Mouse (Mus musculus): ENCODE measurements at regions not wholly inside any gene's neighbourhood (a gene's known extent, or its start where the extent isn't known, plus 50 kb on each side); places are given as distances from the start of the nearest gene placed in this dataset.

DNA sequence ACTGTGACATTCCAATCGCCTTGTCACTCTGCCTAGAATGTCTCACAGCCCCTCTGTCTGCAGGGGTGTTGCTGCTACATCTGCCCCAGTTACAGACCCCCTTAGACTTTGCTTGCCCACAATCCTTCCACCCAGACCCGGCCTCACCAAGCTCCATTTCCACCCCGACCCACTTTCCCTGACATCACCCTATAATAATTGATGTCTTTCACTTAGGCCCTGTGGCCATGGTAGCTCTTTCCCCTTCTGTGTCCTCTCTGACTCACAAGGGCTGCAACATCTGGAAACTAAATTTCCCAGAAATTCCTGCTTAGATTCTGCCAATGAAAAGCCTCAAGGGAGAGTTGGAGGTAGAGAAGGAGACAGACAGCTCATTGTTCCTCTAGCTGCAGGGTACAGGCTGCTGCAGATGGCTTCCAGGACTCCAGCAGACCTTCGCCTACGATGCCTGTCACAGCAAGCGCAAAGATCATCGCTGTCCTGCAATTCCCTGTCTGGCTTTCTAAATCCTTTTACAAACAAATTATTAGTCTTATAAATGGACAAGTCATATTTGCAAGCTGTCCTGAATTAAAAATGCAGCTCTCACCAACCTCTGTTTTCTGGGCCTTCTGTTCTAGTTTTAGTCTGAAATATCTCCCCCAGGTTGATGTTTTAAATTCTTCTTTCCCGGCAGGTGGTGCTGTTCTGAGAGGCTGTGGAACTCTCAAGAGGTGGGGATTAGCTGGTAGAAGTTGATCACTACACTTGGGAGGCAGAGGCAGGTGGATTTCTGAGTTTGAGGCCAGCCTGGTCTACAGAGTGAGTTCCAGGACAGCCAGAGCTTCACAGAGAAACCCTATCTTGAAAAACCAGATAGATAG lies 104.9 kb upstream of the Oxgr1 start:
- peak; percentile 76 for DNase-seq (ENCODE audit: low read depth, low spot score)

GRCm38 (mm10) chr14:120148803-120149202 lies 106.6 kb upstream of the Oxgr1 start:
- no peak for DNase-seq (ENCODE audit: low read depth, low spot score)

DNA sequence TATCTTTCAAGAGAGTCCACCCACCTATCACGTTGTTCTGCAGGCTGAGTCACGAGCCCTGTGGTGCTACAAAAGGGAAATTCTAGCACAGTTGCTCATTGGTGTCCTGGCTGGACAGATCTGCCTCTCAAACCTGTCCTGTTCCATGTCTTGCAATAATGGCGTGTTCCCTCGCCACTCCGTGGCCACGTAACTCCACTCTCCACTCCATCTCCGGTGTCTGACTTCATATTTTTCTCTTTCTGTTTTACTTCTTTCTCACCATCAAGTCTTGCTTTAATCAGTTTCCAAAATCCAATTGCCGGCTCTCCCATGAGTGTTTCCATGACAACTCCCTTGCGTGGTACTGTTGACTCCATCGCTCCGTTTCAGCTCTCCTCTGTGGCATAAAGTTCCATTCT lies 107.1 kb upstream of the Oxgr1 start:
- no peak for DNase-seq (ENCODE audit: low read depth, low spot score)

GRCm38 (mm10) chr14:120150589-120150988 lies 108.4 kb upstream of the Oxgr1 start:
- DNase-seq (ENCODE audit: low read depth, low spot score): no peak

DNA sequence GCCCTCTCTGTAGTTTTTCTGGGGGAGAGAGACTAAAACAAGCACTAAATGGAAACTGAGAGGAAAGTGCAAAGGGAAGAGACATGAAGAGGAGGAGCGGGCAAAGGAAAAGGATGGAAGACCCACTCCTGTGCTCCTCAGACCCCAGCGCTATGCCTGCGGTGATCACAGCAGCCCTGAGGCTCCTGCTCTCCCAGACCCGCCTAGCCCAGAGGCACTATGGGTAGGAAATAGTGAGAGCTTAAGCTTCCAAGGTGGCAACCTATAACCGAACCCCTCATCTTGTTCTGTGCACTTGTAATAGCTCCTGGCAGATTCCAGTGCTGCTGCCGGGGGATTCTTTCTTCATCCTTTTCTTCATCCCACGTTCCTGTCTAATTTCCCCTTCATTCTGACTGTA lies 112.2 kb upstream of the Oxgr1 start:
- DNase-seq (ENCODE audit: low read depth, low spot score): no peak

DNA sequence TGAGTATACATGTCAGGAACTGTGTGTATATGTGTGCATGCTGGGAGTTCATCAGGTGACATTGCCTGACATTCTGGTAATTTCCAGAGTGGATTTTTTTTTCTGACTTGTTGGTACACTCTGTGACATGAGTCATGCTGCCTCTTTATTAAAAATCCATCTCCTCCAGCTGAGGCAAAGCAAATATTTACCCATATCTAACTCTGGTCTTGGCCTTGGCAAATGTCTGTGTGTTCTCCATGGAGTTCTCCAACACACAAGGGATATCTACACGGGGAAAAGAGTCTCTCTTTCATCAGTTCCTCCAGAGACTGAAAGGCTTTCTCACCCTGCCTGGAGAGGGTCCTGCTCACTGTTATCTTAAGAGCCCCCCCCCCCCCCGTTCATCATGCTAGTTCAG lies 111.3 kb upstream of the Mbnl2 start:
- DNase-seq (ENCODE audit: low read depth, low spot score): no peak

DNA sequence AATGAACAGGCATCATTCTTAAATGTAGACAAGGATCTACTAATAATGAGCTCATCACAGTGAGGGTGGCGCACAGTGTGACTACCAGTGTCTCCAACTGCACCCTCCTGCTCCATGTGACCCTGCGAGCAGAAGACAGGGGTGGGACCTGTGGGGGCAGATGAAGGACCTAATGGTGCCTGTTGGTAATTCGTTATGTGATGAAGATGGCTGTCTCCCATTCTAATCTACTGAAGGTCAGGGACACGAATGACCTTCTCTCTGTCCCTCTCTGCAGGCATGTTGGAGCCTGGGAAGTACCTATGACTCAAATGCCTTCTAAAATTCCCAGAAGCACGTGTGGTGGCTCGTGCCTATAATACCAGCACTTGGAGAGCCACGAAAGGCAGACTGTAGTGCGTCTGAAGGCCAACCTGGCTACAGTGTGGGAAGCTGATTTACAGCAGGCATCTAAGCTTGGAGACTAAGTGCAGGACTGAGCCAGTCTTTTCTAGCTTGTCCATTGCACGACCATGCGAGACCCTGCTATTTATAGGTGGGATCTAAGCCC lies 109.9 kb upstream of the Mbnl2 start:
- no peak for DNase-seq (ENCODE audit: low read depth, low spot score)

GRCm38 (mm10) chr14:120170733-120171132 lies 104.7 kb upstream of the Mbnl2 start:
- DNase-seq (ENCODE audit: low read depth, low spot score): no peak

DNA sequence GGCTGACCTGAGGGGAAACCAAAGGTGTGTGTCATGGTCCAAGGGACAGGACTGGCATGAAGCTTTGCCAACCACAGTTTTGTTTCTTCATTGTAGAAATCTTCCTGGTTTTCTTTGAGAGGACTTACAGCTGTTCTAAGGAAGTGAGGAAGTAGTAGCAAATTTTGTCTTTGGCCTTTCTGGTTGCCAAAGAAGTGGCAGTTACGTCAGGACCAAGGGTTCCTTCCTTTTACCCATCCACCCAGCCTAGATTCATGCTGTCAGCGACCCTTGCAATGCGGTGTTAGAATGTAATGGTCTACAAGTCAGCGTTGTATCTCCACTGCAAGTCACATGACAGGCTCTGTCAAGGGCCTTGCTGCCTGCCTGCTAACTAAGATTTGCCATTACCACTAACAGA lies 103.4 kb upstream of the Mbnl2 start:
- DNase-seq (ENCODE audit: low read depth, low spot score): no peak

GRCm38 (mm10) chr14:120172844-120173243 lies 102.6 kb upstream of the Mbnl2 start:
- DNase-seq (ENCODE audit: low read depth, low spot score): no peak

GRCm38 (mm10) chr14:120174615-120175014 lies 100.9 kb upstream of the Mbnl2 start:
- no peak for DNase-seq (ENCODE audit: low read depth, low spot score)

GRCm38 (mm10) chr14:120195218-120195617 lies 80.3 kb upstream of the Mbnl2 start:
- DNase-seq (ENCODE audit: low read depth, low spot score): no peak

DNA sequence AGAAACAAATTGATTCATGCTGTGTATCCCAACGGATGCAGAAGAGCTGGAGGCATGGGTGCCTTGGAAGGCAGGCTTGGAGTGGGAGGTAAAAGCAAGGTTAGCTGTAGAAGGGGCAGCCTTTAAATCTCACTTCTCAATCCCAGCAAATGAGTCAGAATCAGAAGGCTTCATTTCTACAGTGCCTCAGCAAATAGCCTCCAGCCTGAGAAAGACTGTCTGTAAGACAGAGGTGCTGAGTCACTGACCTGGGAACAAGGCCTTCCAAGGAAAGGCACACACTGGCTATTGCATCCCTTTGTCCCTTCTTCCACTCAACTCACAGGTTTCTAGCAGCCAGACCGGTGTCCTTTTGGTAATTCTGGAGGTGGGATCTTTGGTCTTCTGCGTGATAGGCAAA lies 63.7 kb upstream of the Mbnl2 start:
- DNase-seq (ENCODE audit: low read depth, low spot score): no peak

GRCm38 (mm10) chr14:120212626-120213025 lies 62.8 kb upstream of the Mbnl2 start:
- DNase-seq (ENCODE audit: low read depth, low spot score): no peak

GRCm38 (mm10) chr14:120219224-120219623 lies 56.2 kb upstream of the Mbnl2 start:
- DNase-seq (ENCODE audit: low read depth, low spot score): no peak

DNA sequence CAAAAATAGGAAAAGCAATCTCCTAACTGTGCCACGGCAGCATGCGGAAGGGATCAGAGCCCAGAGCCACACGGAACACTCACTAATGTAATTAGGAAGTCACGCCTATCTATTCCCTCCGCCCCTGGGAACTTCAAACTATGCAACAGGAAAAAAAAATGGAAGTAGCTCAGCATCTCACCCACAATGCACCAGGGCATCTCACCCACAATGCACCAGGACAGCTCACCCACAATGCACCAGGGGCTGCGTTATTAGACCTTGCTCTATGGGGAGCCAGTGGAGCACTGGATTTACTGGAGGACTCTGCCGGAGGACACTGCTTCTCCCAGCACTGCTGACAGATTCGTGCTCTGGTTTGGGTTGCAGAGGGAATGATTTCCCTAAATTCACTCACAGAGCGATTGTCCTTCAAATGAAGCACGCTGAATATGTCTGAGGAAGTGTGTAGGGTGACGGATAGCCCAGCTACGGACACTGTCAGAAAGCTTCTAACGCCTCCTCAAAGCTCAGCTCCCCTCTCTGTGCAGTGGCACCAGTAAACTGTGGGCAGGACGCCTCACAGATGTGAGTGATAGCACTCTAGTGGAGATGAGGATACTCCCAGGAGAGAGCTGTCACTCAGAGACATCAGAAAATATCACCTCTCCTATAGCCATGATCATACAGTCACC lies 51.8 kb upstream of the Mbnl2 start:
- no peak for DNase-seq (ENCODE audit: low read depth, low spot score)

- DNase-seq (ENCODE audit: low read depth, low spot score): peak; percentile 33
Observed at GRCm38 (mm10) chr14:120224202-120224846, 51.1 kb upstream of the Mbnl2 start.

- DNase-seq (ENCODE audit: low read depth, low spot score): no peak
Observed at GRCm38 (mm10) chr14:120225657-120226056, 49.8 kb upstream of the Mbnl2 start.
